Mouse (Mus musculus) left cerebral cortex, postnatal 36 days (tissue): Measurements from ENCODE around the gene Mrpl14. TPM values are rescaled to one million over a fixed set of nuclear protein-coding genes. Genes with fewer than 3 reads are reported as not detected.
A peak's percentile ranks its signal among the peaks of the same experiment; 100 is the strongest.

Experiments used
- DNase-seq, 2 experiments: peaks; one replicate each; pipeline ENCODE4 v3.0.0; 2021 to 2022; ENCODE audit warnings: low spot score in 2 of 2, mixed read lengths in 1 of 2
- intact Hi-C: fragments of 180-260 bp; cut with DNase I; formaldehyde crosslinking; loops from one replicate; pipeline ENCODE4 v1.15.1; 2025
- total RNA-seq, 2 experiments: library from RNA; stranded (reverse); gene quantifications; 2 replicates each; pipeline ENCODE4 v1.2.3; 2021

Gene Mrpl14
- total RNA-seq: 10 to 100 TPM; 38.3 to 47.5 TPM

DNA sequence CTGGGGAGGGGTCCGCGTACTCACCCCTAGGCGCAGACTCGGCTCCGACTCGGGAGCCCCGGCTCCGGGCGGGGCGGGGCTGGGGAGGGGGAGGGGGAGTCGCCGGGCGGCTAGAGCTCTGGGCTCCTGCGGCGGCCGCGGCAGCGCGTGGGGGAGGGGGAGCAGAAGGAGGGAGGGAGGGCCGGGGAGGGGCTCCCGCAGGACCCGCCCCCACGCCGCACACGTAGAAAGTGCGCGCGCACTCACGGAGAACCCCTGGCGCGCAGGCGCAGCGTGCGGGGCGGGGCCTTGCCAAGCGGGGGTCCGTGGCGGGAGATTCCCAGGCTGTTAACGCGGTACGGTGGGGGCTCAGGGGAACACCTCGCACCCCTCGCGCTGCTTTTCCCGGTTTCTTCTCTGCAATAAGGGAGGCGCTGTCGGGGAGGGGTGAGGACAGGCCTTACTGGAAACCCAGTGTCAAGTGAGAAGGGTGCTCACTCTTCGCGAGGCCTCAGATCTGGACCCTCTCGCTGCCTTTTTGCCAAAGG lies at the start of gene Mrpl14:
Gene Mrpl14, plus strand, starts transcription at position 230 of the 527 bp plus-strand sequence.
- intact Hi-C loops: no loop called here
- DNase-seq: peak; percentile 90 to 93

DNA sequence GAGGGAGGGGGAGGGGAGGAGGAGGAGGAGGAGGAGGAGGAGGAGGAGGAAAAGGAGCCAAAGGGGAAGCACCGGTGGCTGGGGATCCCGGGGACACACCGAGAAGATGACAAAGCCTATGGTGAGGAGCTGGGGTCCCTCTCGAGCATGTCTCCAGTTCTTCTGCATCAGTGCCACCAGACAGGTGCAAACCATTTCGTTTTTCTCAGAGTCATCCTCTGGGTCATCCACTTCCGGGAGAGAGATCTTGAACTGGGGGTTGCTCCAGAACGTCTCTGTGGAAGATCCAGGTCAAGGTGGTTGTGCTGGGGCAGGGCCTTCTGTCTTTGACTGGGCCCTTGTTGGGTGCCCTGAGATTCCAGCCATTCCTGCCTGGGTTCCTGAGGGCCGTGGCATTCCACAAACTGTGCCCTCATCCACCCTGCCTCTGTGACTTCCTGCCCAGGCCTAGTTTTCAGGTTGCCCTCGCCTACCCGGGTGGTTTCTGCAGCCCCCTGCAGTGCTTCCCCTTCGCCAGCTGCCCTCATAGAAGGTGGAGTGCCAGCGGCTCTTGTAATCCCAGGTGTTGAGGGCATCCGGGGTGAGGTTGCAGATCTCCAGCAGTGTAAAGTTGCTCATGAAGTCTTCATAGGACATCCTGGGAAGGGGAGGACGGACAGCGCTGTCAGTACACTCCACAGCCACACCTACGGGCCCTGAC lies 47.4 kb upstream of the Mrpl14 start:
- no peak for DNase-seq
- intact Hi-C loops: no loop called here

DNA sequence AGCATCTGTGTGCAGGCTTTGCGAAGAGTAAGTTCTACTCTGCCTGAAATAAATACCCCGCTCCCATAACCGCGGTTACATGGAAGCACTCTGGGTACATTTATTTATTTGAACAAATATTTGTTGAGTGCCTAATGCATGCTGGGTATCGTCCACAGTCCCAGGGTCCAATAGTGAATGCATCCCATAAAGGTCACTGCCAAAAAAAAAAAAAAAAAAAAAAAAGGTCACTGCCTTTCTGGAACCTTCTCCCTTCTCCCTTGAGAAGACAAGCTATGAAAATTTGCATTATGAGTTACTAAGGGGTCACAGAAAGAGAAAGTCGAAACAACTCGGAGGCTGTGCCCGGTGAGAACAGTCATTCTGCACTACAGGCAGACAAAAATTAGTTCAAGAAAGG lies 44.1 kb upstream of the Mrpl14 start:
- DNase-seq: no peak

GRCm38 (mm10) chr17:45642701-45643100 lies 43.4 kb upstream of the Mrpl14 start:
- intact Hi-C loops: loop anchor here (2.0 kb wide), 1 partner anchor 58 kb away; no protein-coding TSS in a partner anchor
- peak; percentile 64 to 67 for DNase-seq

More for the DNA sequence above, 44.1 kb upstream of the Mrpl14 start:
- intact Hi-C loops: loop anchor here (2.0 kb wide), 1 partner anchor 57 kb away; no protein-coding TSS in a partner anchor

GRCm38 (mm10) chr17:45644185-45644584 lies 41.9 kb upstream of the Mrpl14 start:
- intact Hi-C loops: no loop called here
- DNase-seq: no peak

DNA sequence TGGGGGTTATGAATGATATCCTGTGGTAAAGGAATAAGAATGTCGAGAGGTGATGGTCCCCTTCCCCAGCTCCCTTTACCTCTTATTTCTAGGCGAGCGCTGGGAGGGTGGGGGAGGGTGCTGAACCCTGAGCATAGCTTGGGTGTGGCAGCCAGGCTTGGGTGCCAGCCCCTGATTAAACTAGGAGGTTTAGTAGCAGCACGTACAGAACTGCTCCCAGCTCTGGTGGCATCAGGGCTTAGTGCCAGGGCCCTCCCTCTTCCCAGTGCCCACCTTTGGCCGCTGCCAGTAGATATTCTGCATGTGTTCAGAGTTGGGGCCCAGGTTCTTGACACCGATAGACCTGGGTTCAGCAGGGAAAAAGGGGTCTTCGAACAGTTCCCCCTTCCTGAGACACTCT lies 32.9 kb upstream of the Mrpl14 start:
- intact Hi-C loops: no loop called here
- DNase-seq: no peak

DNA sequence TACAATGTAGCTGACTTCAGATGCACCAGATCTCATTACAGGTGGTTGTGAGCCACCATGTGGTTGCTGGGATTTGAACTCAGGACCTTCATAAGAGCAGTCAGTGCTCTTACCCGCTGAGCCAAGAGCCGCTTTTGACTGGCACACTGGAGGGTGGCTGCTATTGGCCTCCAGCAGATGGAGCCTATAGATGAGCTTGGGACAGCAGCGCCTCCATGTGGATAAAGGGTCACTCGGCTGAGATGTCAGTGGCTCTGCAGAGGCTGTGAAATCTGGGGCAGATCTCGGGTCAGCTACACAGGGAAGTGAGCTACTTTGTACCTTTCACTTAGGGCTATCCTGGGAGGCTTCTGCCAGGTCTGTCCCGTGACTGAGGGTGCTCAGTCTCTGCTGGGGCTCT lies 30.3 kb upstream of the Mrpl14 start:
- DNase-seq: no peak
- intact Hi-C loops: no loop called here

- intact Hi-C loops: no loop called here
- DNase-seq: no peak
Observed at GRCm38 (mm10) chr17:45659225-45659624, 26.9 kb upstream of the Mrpl14 start, which contains the start of gene Capn11. TSS of gene Capn11 (minus strand) at chr17:45659325.

GRCm38 (mm10) chr17:45663106-45663919 lies 22.8 kb upstream of the Mrpl14 start:
- intact Hi-C loops: loop anchor here (2.0 kb wide), 1 partner anchor 55 kb away; no protein-coding TSS in a partner anchor
- DNase-seq: peak; percentile 75

DNA sequence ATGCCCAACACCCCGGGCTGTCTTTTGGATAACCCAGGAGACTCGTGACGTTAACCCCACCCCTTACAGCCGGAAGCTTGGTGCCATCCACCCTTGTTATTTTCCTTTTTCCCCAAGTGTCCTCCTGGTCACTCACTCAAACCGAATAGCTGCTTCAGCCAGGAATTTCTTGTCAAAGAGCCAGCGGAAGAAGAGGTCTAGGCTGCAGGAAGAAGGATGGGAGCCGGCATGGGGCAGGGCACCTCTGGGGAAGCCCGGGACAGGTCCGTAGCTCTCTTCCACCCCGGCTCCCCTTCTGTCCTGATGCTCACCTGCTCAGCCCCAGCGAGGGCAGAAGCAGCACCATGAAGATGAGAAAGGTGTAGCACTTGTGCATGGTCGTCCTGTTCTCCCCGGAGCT lies 21.5 kb upstream of the Mrpl14 start:
- intact Hi-C loops: no loop called here
- no peak for DNase-seq

- intact Hi-C loops: no loop called here
- no peak for DNase-seq
Observed at GRCm38 (mm10) chr17:45666091-45666490, 20.0 kb upstream of the Mrpl14 start.

GRCm38 (mm10) chr17:45667481-45667880 lies 18.6 kb upstream of the Mrpl14 start:
- no peak for DNase-seq
- intact Hi-C loops: no loop called here

- intact Hi-C loops: no loop called here
- no peak for DNase-seq
Observed at GRCm38 (mm10) chr17:45667986-45668385, 18.1 kb upstream of the Mrpl14 start.

DNA sequence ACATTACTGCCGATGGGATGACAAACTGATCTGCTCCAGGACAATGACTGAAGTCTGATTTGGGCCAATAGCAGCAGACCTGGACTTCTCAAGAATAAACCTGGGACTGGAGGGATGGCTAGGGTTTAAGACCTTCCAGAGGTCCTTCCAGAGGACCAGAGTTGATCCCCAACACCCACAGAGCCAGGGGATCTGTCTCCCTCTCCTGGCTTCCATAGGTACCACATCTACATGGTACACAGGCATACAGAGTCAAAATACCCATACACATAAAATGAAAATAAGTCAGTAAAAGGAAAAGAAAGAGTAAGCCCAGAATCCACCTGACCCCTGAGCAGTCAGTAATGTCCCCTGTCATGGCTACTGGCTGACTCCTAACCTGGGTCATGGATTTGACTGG lies 14.3 kb upstream of the Mrpl14 start:
- intact Hi-C loops: no loop called here
- no peak for DNase-seq

DNA sequence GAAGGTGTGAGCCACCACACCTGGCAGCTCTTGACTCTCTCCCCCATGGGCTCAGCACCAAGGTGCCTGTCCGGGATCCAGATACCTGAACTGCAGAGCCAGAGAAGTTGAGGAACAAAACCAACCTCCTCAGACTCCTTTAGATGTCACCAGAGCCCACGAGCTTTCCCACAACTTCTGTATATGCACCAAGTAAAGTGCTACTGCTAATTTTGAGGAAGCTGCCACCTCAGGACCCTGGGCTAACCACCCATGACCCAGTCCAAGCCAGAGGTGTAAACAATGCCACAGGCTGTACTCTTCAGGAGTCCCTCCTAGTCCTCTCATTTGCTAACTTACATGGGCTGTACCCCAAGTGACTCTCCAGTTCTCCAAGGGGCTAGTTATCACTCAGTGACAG lies 13.5 kb upstream of the Mrpl14 start:
- DNase-seq: no peak
- intact Hi-C loops: no loop called here

- intact Hi-C loops: loop anchor here (2.0 kb wide), 1 partner anchor 41 kb away; no protein-coding TSS in a partner anchor
- DNase-seq: peak; percentile 49 to 54
Observed at GRCm38 (mm10) chr17:45678106-45678505, 8.0 kb upstream of the Mrpl14 start.

DNA sequence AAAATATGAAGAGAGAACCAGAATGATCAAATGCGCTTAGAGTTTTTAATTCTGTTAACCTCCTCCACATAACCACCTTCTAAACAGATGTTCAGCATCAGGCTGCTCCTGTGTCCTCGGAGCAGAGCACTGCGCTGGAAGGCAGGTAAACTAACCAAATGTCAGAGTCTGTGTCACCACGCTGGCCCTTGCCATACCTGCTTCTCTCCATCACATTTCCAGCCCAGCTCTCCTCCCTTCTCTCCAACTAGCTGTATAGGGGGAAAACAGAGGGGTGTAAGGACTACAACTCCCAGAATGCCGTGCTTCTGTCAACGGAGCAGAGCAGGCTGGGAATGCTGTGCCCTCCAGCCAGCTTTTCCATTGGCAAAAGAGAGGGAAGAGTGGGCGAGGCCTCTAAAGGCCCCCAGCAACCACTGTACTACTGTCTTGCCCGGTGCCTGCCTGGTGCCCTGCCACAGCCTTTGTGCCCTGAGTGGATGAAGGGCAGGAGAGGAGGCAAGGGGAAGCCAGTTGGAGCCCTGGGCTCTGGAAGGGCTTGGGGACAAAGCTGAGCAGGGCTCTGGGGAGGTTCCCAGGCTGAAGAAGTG lies 5.6 kb upstream of the Mrpl14 start:
- peak; percentile 74 to 79 for DNase-seq
- intact Hi-C loops: no loop called here

- no peak for DNase-seq
- intact Hi-C loops: no loop called here
Observed at GRCm38 (mm10) chr17:45681588-45681987, 4.5 kb upstream of the Mrpl14 start.

GRCm38 (mm10) chr17:45682843-45683242 lies 3.3 kb upstream of the Mrpl14 start:
- no peak for DNase-seq
- intact Hi-C loops: no loop called here

DNA sequence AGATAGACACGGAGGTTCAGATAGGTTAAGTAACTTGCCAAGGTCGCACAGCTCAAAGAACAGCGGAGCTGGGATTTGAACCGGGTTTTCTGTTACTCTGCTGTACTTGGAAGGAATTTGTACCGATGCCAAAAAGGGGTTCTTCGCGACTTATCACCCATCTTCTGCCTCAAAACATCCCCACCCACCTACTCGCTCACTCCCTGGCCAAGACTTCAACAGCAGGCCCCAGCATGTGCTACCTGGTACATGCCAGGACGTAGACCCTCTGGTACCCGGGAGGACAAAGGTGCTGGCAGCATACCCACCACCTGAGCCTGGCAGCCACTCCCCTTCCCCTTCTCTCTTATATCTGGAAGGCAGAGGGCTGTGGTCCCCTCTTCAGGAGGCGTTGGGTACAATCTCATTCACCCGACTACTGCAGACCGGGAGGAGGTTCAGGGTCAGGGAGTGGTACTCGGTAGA lies 1.4 kb upstream of the Mrpl14 start:
- intact Hi-C loops: no loop called here
- DNase-seq: no peak
